Mouse (Mus musculus) embryo, embryonic 10 days (tissue): Measurements from ENCODE around the gene Evi5.

Source experiments
- DNase-seq: peaks from one replicate; pipeline ENCODE4 v3.0.0-alpha.2; 2015; ENCODE audit warnings: low spot score

Evi5 gene

DNA sequence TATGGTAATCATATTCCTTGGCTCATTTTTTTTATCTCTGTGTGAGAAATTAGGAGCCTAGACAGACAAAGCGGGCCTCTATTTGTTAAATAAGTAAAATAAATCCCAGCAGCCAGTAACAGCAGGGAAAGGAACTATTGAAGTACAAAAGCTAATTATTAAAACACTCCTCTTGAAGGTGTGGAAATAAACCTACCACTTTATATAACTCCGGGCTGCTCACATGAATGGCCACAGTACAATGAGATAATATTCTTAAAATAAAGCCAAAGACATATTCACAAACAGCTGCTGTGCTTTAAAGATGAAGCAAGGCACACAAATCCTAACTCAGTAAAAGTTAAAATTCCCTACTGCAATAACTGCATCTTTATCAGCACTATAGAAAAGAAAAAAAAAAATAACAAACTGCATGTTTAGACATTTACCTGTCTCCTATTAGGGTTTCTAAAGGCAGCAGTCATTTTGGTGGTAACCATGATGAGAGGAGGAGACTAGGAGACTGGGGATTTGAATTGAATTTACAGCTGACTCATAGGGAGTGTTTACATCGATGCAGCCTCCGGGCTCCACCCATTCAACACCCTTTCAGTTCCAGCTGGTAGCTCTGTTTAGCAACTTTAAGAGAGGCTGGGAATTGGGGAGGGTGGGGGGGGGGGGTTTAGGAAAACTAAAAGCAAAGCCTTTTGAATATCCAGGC lies at the start of gene Evi5:
Gene Evi5 (minus strand): TSS at position 547 of the 700 bp plus-strand sequence.
- DNase-seq: no peak

DNA sequence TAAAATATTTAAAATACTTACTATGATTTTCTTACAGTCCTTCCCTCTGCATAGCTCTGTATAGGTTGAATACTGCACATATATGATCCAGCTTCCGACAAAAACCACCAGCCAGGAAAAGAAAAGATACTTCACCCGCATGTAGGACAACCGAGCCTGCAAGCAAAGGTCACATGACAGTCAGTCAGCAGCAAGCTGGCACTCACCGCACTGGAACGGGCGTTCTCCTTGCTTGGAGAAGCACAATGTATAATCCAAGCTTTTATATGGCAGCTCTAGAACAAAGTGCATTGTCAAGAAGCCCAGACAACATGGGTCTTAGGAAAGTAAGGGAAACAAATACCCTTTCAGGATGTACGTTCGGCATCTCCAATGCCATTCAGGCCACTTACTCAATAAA lies 49.7 kb upstream of the Evi5 start:
- DNase-seq: no peak

DNA sequence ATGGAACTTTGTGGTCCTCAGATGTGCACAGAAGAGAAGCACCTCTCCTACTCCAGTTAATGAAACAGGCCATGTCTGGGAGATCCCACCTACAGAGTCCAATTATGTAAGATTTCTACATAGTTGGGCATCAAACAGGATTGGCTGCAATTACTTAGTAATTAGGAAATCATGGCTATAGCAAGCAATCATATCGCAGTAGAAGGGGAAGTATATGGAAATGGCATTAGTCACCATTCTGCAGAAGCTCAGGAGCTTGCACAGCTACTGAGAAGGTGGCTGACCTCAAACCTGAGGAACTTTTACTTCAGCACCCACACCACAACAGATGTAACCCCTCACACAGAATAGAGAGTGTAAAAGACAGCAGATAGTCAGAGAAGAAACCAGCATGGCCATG lies 47.9 kb upstream of the Evi5 start:
- no peak for DNase-seq

DNA sequence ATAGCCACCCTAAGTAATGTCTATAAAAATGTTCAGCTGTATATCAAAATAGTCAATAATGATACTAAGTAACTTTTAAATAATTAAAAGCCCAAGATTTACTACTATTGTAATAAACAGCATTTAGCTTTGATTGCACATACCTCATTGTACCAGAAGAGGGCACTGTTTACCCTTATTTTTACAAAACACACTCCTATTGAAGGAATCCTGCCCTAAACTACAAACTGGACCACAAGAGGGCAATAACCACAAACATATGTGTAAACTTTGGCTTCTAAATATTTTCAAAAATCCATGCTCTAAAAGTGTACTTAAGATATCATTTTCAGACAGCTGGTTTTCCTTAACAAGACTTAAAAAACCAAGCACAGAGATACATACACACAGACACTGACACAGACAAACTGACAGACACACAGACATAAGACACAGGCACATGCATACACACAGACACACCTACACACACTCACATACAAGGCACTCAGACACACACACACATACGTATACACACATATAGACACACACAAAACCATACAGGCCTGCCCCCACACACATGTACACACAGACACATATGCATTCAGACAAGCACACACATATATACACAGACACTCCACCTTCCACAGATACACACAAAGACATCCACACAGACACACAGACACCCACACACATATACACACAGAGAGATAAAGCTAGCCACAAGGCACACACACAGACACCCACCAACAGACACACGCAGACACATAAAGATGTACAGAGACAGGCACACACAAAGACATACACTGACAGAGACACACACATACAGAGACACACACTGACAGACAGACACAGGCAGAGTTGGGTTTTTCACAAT lies 46.7 kb upstream of the Evi5 start:
- peak; percentile 83 for DNase-seq

DNA sequence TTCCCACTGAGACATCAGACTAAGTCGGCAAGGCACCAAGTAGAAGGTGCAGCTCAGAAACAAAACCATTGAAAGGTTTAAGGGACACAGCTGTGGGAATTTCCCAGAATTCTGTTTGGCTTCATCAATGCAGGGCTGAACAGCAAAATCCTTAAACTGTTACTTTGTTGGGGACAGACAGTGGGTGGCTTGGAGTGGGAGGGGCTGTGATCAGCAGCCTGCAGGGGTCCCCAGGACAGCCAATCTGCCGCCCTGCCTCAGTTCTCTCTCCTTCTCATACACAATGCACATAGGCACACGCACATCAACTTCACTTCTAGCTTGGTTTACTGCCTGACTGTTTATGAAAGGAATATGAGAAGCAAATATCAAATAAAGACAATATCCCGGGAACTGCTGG lies 40.4 kb upstream of the Evi5 start:
- DNase-seq: no peak

DNA sequence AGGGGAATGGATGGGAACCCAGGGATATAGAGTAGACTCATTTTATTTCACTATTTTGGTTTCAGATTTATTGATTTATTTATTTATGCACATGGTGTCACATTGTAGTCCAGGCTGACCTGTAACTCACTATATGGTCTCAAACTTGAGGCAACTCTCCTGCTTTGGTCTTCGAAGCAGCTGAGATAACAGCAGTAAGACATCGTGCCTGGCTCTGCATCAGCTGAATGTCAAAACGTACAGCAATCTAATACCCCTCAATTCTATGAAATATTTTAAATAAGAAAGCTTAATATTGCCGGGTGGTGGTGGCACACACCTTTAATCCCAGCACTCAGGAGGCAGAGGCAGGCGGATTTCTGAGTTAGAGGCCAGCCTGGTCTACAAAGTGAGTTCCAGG lies 36.1 kb upstream of the Evi5 start:
- no peak for DNase-seq

DNA sequence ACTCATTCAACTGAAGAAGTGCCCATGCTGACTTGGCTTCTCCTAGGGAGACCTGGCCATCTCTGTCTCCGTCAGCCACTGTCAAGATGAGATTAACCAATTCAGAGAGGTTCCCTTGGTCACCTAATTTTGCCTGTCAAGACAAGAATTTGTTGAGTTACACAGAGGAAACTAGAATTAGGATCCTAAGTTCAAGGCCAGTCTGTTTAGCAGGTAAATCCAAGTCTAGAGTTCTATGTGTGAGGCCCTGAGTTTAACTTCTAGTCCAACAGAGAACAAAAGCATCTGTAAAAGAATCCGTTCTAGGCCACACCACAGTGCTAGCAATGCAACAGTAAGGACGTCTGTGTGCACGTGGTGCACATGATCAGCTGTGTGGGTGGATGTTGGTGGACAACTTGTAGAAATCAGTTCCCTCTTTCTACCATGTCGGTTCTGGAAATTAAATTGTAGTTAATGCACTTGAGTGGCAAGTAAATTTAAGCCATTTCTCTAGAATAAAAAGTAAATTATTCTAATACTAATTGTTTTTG lies 35.2 kb upstream of the Evi5 start:
- DNase-seq: no peak

DNA sequence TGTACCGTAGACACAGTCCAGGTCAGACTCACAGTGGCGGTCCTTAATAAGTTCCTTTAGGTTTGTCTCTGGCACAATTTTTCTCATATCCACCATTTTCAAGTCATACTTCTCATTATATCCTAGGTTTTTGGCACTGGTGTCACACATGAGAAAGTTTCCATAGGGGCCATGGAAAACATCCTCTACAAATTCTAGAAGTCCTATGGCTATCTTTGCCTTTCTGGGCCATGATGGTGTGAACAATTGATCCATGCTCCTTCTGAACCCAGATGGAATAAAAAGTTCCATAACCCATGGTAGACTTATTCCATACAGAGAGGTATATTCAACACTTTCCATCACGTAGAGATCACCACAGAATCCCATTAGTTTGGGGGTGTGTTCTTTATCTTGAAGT lies 34.8 kb upstream of the Evi5 start:
- DNase-seq: no peak

DNA sequence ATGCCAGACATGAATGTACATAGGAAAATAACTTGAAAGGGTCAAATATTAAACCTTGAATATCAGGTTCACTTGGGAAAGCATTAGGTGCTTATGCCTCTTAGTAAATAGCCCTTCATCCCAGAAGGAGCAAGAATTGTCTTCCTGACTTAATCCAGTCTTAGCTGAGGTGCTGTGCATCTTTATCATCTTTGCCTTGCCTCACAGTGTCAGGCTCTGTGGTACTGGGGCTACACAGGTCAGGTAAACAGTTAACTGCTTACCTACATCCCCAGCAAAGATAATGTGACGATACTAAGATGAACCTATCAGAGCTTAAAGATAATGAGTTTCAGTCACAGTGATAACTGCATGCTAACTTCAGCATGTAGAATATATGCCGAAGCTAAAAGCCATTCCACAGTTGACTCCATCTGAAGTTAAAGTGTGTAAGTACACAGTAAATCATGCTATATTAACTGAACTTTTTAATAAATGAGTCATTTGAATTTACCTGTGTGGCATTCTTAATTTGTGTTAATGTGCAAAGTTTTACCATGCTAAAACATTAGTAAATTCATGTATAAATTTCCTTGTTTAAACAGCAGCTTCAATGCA lies 33.7 kb upstream of the Evi5 start:
- DNase-seq: no peak

DNA sequence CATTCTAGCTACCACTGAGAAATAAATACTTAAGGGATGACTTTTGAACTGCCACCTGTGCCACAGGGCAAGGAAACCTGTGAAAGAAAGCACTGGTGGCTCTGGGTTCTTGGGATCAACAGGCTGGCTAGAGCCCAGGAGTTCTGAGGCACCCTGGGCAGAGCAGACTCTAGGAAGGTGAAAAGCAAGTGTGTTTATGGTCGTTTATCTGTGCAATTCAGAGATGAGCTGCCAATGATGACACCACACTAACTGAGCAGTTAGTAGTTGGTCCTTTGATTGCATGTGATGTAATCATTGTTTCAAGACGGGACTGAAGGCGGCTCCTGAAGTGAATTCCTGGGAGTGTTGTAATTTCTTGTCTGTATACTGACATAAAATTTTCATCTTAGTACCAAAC lies 29.4 kb upstream of the Evi5 start:
- DNase-seq: peak; percentile 2

DNA sequence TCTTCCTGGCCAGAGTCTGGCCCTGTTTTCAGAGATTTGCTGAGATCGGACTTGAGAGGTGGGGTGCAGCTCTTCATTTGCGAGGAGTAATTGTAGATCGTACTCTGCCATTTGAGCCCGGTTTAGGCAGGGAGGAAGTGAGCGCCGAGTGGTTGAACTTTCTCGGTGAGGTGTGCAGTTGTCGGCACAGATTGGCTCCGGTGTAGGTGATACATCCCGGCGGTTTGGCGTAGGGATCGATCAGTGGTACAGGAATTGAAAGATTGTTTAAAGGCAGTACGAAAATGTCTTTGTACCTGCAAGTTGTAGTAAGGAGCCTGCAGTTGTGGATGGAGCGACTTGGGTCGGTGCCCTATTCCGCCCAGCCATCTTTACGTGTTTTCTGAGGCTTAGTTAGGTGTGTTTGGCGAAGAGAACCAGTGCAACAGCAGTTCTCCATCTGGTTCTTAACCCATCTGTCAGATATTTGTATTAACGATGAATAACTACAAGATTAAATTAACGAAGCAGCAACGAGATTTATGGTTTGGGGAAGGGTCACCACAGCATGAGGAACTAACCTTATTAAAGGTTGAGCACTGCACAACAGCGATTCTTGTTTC lies 26.2 kb upstream of the Evi5 start:
- DNase-seq: peak; percentile 41

DNA sequence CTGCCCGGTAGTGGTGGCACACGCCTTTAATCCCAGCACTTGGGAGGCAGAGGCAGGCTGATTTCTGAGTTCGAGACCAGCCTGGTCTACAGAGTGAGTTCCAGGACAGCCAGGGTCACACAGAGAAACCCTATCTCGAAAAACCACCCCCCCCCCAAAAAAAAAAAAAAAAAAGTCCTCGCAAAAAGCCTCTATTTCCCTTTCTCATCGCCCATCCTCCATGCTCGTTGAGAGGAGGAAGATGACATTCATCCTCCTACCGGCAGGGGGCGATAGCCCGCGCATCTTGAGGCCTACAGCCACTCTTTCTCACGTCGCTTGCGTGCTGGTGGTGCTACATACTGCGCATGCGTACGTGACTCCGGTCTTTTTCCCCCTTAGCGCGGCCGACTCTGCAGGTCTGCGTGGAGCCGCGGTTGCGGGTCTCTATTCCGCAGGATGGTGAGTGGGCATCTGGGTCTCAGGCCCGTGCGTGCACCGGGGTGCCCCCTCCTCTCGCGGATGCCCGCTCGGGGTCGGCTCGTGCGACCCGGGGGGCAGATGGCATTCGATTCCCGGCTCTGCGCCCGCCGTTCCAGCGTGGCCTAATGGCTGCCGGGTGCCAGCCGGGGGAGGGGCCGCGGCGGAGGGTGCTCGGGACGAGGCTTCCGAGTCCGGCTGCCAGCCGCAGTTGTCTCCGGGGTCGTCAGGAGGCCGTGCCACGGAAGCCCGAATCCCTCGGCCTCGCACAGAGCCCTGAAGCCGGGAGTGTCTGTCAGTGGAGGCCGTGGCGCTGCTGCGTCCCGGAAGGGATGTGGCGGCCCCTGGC lies 25.5 kb upstream of the Evi5 start, which contains the start of gene Rpl5:
Gene Rpl5 (plus strand): TSS at position 297 of the 808 bp plus-strand sequence.
- DNase-seq: peak; percentile 99

DNA sequence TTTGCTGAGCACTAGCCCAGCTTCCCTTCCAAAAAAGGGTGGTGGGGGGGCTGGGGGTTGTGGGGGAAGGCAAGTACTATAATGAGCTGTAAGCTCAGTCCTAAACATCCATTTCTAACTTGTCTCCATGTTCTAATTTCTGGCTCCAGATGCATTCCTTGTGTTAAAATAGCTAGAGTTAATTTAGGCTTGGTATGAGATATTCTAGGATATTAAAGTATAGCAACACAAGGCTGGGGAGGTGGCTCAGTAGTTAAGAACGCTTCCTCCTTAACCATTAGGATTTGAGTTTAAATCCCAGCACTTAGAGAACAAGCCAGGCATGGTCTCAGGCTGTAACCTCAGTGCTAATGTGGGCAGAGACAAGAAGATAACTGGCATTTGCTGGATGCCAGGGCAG lies 21.4 kb upstream of the Evi5 start:
- DNase-seq: no peak

DNA sequence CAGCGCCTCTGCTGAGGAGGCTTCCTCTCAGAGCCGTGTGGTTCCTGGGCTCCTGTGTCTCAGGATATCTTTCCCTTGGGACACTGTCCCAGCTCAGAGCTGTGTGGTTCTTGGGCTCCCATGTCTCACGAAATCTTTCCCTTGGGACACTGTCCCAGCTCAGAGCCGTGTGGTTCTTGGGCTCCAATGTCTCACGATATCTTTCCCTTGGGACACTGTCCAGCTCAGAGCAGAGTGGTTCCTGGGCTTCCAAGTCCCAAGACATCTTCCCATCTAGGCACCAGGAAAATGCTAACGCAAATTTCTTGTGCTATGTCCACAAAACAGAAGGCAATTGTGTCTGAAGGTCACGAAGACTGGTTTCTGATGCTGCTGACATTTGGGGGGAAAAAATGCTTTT lies 19.8 kb upstream of the Evi5 start:
- no peak for DNase-seq

DNA sequence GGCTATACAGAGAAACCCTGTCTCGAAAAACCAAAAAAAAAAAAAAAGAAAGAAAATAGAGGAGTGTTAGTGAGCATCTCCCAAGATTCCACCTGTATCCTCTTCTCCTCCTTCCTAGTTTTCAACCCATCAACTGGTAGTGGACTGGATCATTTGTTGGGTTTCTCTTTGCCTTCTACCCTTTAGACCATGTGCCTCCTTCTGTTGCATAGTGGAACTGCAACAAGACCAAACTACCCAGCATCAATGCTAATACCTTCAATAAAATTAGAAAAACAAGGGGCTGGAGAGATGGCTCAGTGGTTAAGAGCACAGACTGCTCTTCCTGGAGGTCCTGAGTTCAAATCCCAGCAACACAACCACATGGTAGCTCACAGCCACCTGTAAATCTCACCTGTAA lies 16.6 kb upstream of the Evi5 start:
- DNase-seq: peak; percentile 25

DNA sequence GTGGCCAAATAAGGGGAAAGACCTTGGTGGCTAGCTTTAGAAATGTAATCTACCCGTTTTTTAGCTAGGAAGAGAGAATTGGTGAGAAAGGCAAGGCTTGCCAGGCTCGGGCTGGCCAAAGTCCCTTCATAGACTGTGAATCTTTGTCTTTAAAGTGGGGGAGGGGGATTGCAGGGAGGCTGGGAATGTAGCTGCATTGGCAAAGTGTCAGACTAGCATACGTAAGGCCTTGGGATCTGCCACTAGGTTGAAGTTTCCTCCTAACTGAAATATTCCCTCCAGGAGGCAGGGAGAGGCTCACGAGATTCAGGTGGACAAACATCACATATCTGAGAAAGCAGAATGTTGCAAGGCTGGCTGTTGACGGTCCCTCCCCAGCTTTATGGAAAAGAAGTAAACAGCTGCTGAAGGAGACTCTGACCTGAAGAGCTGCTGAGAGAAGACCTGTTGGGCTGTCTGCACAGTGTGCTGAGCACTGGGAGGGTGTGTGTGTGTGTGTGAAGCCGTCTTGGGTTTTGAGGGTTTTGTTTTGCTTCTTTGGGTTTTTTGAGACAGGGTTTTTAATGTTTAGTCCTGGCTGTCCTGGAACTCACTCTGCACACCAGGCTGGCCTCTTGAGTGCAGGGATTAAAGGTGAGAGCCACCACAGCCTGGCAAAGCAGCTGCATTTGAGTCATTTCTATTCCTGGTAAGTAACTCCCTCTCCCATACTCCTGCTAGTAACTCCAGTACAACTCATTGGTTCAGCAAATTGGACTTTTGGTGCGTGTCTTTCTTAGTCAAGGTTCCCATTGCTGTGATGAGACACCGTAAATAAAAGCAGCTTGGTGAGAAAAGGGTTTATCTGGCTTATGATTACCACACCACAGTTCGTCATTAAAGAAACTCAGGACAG lies 15.3 kb upstream of the Evi5 start:
- DNase-seq: no peak

DNA sequence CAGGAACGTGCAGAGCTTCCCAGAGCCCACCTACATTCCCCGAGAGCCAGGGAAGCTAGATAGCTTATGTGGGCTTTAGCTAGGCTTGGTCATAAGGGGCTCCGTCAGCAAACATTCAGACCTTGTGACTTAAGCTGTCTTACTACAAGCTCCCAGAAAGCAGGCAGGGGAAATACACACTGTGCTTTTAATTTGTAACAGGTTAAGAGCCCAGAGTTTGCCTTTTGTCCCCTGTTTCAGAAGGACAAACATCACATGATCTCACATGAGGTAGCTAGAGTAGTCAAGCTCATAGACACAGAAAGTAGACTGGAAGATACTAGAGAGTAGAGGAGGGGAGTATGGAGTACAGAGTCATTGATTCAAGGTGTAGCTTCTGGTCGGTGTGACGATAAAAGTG lies 5.8 kb upstream of the Evi5 start:
- no peak for DNase-seq

DNA sequence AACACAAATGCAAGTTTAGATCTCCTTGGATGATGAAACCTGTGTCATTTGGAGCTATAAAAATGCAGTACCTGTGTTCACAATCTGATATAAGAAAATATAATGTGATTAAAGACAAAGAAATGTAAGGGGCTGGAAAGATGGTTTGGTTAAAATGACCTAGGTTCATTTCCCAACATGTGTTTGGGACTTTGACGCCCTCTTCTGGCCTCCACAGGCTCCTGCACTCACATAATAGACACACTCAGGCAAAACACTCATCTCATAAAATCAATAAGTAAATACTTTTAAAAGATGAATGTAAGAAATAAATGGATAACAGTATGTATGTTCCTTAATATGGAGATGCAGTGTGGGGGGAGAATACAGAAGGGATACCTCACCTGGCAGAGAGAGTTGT lies 2.1 kb upstream of the Evi5 start:
- DNase-seq: no peak

DNA sequence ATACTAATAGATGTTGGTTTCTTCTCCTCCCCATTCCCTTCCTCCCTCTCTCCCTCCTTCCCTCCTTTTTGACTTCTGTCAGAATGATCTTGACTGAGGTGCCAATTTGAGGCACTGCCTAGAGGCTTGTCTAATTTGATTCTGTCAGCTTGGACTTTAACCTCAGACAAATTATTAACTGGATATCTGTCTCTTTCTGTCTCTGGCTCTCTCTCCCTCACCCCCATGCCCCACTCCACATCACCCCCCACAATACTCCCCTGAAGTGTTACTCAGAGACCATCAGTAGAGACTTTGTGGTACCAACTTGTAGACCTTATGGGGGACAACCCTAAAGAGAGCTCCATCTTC lies 329 bp upstream of the Evi5 start:
- no peak for DNase-seq

DNA sequence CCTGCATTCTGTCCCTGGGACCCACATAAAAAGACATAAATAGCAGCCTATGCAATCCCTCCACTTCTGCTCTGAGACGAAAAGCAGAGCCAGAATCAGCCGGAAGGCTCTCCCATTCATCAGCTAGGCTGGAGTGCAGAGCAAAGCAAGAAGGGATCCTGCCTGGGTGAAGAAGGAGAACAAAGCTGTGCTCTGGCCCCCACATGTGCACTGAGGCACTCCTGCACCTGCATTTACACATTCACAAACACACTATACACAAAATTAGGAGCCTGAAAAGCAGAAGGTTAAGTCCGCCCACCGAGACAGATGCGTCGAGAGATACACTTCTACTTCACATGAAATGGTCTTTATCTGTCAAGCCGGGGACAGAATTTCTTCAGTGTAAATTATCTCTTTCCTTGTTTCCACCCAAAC lies 1.0 kb downstream of the Evi5 start:
- no peak for DNase-seq

DNA sequence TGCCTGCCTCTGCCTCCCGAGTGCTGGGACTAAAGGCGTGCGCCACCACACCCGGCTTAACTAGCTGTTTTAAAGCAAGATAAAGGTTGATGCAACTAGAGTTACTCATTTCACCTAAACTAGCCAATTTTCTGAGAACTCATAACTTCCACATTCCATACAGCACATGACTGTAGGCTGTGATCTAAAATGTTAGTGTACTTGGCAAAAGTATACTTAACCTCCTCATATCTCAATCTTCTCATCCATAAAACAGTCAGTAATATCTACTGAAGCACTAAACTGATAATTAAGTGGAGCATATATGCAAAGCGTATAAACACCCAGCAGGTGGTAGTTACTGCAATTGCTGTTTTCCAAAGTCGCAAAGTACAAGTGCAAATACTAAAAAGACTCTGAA lies 1.6 kb downstream of the Evi5 start:
- DNase-seq: no peak
